ENCODE assay signal across 10 mouse cellular contexts in genomic region chr9:13483199-13484068, GRCm38 (mm10). TPM values are rescaled to one million over a fixed set of nuclear protein-coding genes. Genes with fewer than 3 reads are reported as not detected.
DNase-seq lines count a peak whose midpoint lies in the region; ATAC-seq and TF ChIP-seq lines count a peak whose summit lies in the region.
"Had no signal": no experiment of that assay in that cellular context is flagged by ENCODE, and none has a peak within 500 bp of the region (broad histone marks: within the 10 kb centered on the region; RNA-seq: fewer than 3 reads in every experiment).

No protein-coding gene starts in this region.

- DNase-seq in heart, adult 9 months (ENCODE audit: low spot score in 2 of 2), result no peak
- DNase-seq in midbrain, postnatal 0 days (ENCODE audit: low spot score), result no peak
- peak; percentile 25 for DNase-seq in heart, postnatal 4 days
- peak; percentile 40 for DNase-seq in yolk sac, embryonic 10.5 days (ENCODE audit: low spot score)
- DNase-seq in frontal cortex, postnatal 10 days (ENCODE audit: low spot score in 2 of 2), result no peak
- DNase-seq in cerebellum, postnatal 25 days, result no peak
- DNase-seq: kidney, postnatal 25 days had no signal

- no peak for TF ChIP-seq CTCF in midbrain, postnatal 0 days (IDR thresholded peaks at IDR 0.05)

- H3K4me2 ChIP-seq in heart, embryonic 15.5 days, result peak overlapping the region; percentile 40; the same call in 1 of the 2 replicates
- H3K4me2 ChIP-seq in midbrain, embryonic 13.5 days (replicated peaks), result no peak overlapping the region
- H3K4me2 ChIP-seq in midbrain, postnatal 0 days (ENCODE audit: low read depth, low read length, poor library complexity, severe bottlenecking), result no peak overlapping the region

- no peak overlapping the region for H3K9ac ChIP-seq in heart, embryonic 15.5 days
- no peak overlapping the region for H3K9ac ChIP-seq in midbrain, embryonic 13.5 days (replicated peaks)
- H3K9ac ChIP-seq in midbrain, postnatal 0 days (replicated peaks; ENCODE audit: low read length, poor library complexity, severe bottlenecking), result no peak overlapping the region
- H3K9ac ChIP-seq: liver, embryonic 14.5 days had no signal

- no peaks in the 10 kb centered on the region for H3K9me3 ChIP-seq in heart, embryonic 15.5 days (replicated peaks)
- no peaks in the 10 kb centered on the region for H3K9me3 ChIP-seq in midbrain, embryonic 13.5 days
- H3K9me3 ChIP-seq in midbrain, postnatal 0 days (ENCODE audit: low read length), result no peaks in the 10 kb centered on the region

- no peaks in the 10 kb centered on the region for H3K36me3 ChIP-seq in heart, embryonic 15.5 days
- H3K36me3 ChIP-seq in midbrain, embryonic 13.5 days, result no peaks in the 10 kb centered on the region
- no peaks in the 10 kb centered on the region for H3K36me3 ChIP-seq in midbrain, postnatal 0 days (ENCODE audit: insufficient read depth, low read length)

- H3K27ac ChIP-seq in heart, embryonic 15.5 days, result peak overlapping the region; percentile 48
- H3K27ac ChIP-seq in midbrain, embryonic 13.5 days, result no peak overlapping the region
- H3K27ac ChIP-seq in midbrain, postnatal 0 days (ENCODE audit: low read depth, low read length), result no peak overlapping the region
- H3K27ac ChIP-seq: liver, embryonic 14.5 days had no signal

- H3K27me3 ChIP-seq in heart, embryonic 15.5 days, result no peaks in the 10 kb centered on the region
- no peaks in the 10 kb centered on the region for H3K27me3 ChIP-seq in midbrain, embryonic 13.5 days
- no peaks in the 10 kb centered on the region for H3K27me3 ChIP-seq in midbrain, postnatal 0 days (ENCODE audit: insufficient read depth, low read length)

- 29% methylated on average over 5 of the region's 5 CpGs for WGBS in heart, embryonic 15.5 days
- 67% methylated on average over 5 of the region's 5 CpGs for WGBS in midbrain, embryonic 13.5 days
- WGBS in midbrain, postnatal 0 days, result 70% methylated on average over 5 of the region's 5 CpGs

- no peak overlapping the region for H3K4me3 ChIP-seq in heart, embryonic 15.5 days
- H3K4me3 ChIP-seq in midbrain, embryonic 13.5 days (replicated peaks), result no peak overlapping the region
- no peak overlapping the region for H3K4me3 ChIP-seq in midbrain, postnatal 0 days (ENCODE audit: low read depth, low read length)

- ATAC-seq in heart, embryonic 15.5 days (replicated peaks; ENCODE audit: insufficient number of reproducible peaks, insufficient read depth, low FRiP score, low read depth), result peak; percentile 23
- ATAC-seq in midbrain, embryonic 13.5 days, result 0 out of 2 replicates have a peak, but pooled peaks have one; percentile 37
- no peak for ATAC-seq in midbrain, postnatal 0 days (ENCODE audit: low FRiP score)

- H3K4me1 ChIP-seq in heart, embryonic 15.5 days (replicated peaks), result peaks cover 25% of the 10 kb centered on the region
- peaks cover 45% of the 10 kb centered on the region for H3K4me1 ChIP-seq in midbrain, embryonic 13.5 days (replicated peaks)
- H3K4me1 ChIP-seq in midbrain, postnatal 0 days (ENCODE audit: insufficient read depth, low read length), result 0 out of 2 replicates have a peak, but pooled peaks cover 3% of the 10 kb centered on the region

RNA-seq across cellular contexts. Expression of gene Gm17571, which starts 36.9 kb away (rescaled TPM):
- polyA plus RNA-seq in heart, embryonic 15.5 days (2015; fragmentation: Nextera tagmentation; extraction: Ambion mirVana), result not detected in 2 replicates
- not detected in 2 replicates for polyA plus RNA-seq in midbrain, embryonic 13.5 days (2015; fragmentation: Nextera tagmentation; extraction: Ambion mirVana)
- total RNA-seq in midbrain, postnatal 0 days (2014; rRNA removed), result not detected in 2 replicates
- polyA plus RNA-seq in midbrain, postnatal 0 days (2015; fragmentation: Nextera tagmentation; extraction: Ambion mirVana), result not detected in 2 replicates
- not detected for total RNA-seq in heart, postnatal 4 days (2021)
- polyA plus RNA-seq: liver, embryonic 14.5 days had no signal

Comparison
In these comparisons a context has a peak if more than half of its experiments do, and no peak if none do; other contexts are left out.
1. DNase-seq: peak in heart, postnatal 4 days (single experiment) and yolk sac, embryonic 10.5 days (single experiment); none in heart, adult 9 months (0 of 2), midbrain, postnatal 0 days (single experiment), frontal cortex, postnatal 10 days (0 of 2) and cerebellum, postnatal 25 days (0 of 2).